Mouse (Mus musculus): ENCODE data around the gene Smurf1. TPM values are rescaled to one million over a fixed set of nuclear protein-coding genes. Genes with fewer than 3 reads are reported as not detected.

The Smurf1 gene
- polyA plus RNA-seq, 1 experiment from 2014 or later: 11.6 TPM

- TF ChIP-seq EP300 (optimal IDR thresholded peaks at IDR 0.05): no peak
- no peak for TF ChIP-seq CTCF (IDR thresholded peaks at IDR 0.05; ENCODE audit: low read depth)
- Histone ChIP-seq H3K36me3 (ENCODE audit: control insufficient read depth, insufficient read depth, low read length) (no peaks in the 10 kb centered on the region), H3K4me2 (replicated peaks; ENCODE audit: low read depth) (no peak overlapping the region), H3K4me1 (replicated peaks; ENCODE audit: control insufficient read depth, insufficient read depth) (peaks cover 7% of the 10 kb centered on the region; the same call in 1 of the 2 replicates), H3K9ac (ENCODE audit: low read length) (no peak overlapping the region), H3K9me3 (ENCODE audit: control insufficient read depth, low read length) (no peaks in the 10 kb centered on the region), H3K27ac (replicated peaks) (no peak overlapping the region), H3K4me3 (ENCODE audit: low read depth, low read length) (no peak overlapping the region), H3K27me3 (ENCODE audit: control insufficient read depth, insufficient read depth, low read length) (no peaks in the 10 kb centered on the region)
- DNase-seq (ENCODE audit: low spot score) (no peak), ATAC-seq (ENCODE audit: low FRiP score, low TSS enrichment) (no peak)
- 92% methylated on average over 5 of the region's 5 CpGs for WGBS
These were observed 33.8 kb downstream of the Smurf1 start for GRCm38 (mm10) chr5:144931841-144932240.

DNA sequence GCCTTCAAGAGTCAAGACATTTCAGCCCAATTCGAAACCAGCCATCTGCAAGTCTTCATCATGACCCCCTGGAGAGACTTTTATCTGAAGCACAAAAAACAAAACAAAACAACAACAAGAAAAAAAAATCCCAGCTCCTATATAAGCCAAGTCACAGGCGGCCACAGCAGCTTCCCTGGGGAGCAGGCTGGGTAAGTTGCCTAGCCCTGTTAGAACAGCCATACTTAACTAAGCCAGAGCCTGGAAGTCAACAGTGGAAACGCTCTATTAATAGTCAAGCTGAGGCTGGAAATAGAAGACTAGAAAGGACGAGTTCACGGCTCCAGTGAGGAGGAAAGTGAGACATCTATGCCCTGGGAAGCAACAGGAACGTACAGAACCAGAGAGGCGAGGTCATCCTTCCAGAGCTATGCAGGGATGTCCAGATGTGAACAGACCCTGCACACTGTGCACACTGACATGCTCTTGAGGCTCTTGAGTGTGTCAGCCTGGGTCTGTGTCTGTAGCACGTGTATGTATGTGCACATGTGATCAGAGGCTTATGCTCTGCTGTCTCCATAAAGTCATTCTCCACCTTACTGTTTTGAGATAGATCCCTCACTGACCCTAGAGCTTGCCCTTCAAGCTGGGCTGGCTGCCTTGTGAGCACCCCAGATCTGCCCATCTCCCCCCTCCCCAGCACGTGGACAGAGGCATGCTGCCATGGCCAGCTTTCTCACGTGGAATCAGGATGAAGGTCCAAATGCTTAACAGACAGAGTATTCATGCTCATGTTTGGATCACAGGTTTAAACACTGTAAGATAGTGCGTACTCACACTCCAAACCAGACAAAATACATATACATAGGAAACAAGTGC, 36.6 kb downstream of the Smurf1 start:
- Histone ChIP-seq H3K27me3 (ENCODE audit: control insufficient read depth, insufficient read depth, low read length) (no peaks in the 10 kb centered on the region), H3K27ac (replicated peaks) (no peak overlapping the region), H3K4me3 (ENCODE audit: low read depth, low read length) (no peak overlapping the region), H3K4me2 (replicated peaks; ENCODE audit: low read depth) (no peak overlapping the region), H3K9ac (ENCODE audit: low read length) (no peak overlapping the region), H3K4me1 (replicated peaks; ENCODE audit: control insufficient read depth, insufficient read depth) (peaks cover 5% of the 10 kb centered on the region; the same call in 1 of the 2 replicates), H3K9me3 (ENCODE audit: control insufficient read depth, low read length) (no peaks in the 10 kb centered on the region), H3K36me3 (ENCODE audit: control insufficient read depth, insufficient read depth, low read length) (no peaks in the 10 kb centered on the region)
- 45% methylated on average over 11 of the region's 11 CpGs for WGBS
- ATAC-seq (ENCODE audit: low FRiP score, low TSS enrichment) (no peak), DNase-seq (ENCODE audit: low spot score) (no peak)
- TF ChIP-seq EP300 (optimal IDR thresholded peaks at IDR 0.05) (no peak), CTCF (IDR thresholded peaks at IDR 0.05; ENCODE audit: low read depth) (no peak)

GRCm38 (mm10) chr5:144926275-144926674, 39.4 kb downstream of the Smurf1 start:
- no peaks in the 10 kb centered on the region for H3K36me3 ChIP-seq (ENCODE audit: control insufficient read depth, insufficient read depth, low read length)
- H3K4me1 ChIP-seq (replicated peaks; ENCODE audit: control insufficient read depth, insufficient read depth): no peaks in the 10 kb centered on the region
- H3K4me2 ChIP-seq (replicated peaks; ENCODE audit: low read depth): no peak overlapping the region
- no peak for DNase-seq (ENCODE audit: low spot score)
- no peak overlapping the region for H3K27ac ChIP-seq (replicated peaks)
- no peaks in the 10 kb centered on the region for H3K9me3 ChIP-seq (ENCODE audit: control insufficient read depth, low read length)
- WGBS: 79% methylated on average over 2 of the region's 2 CpGs
- no peaks in the 10 kb centered on the region for H3K27me3 ChIP-seq (ENCODE audit: control insufficient read depth, insufficient read depth, low read length)
- ATAC-seq (ENCODE audit: low FRiP score, low TSS enrichment): no peak
- TF ChIP-seq CTCF (IDR thresholded peaks at IDR 0.05; ENCODE audit: low read depth) (no peak), EP300 (optimal IDR thresholded peaks at IDR 0.05) (no peak)
- no peak overlapping the region for H3K9ac ChIP-seq (ENCODE audit: low read length)
- H3K4me3 ChIP-seq (ENCODE audit: low read depth, low read length): no peak overlapping the region

DNA sequence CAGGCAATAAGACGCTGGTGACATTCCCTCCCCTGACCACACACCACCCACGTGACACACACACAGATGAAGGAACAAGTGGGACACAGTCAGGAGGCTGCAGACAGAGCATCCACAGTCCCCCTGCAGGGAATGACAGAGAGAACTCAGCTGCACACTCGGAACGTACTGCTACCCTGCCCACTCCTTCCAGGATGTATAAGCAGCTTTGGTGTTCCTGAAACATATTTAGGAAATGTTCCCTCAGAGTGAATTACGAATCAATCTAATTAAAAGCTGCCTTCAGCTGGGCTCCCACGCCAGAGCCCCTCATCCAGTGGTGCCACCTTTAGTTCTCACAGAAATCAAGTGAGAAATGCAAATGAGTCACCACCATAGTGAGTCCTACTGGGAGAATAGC, 42.3 kb downstream of the Smurf1 start:
- Histone ChIP-seq H3K9ac (ENCODE audit: low read length) (no peak overlapping the region), H3K36me3 (ENCODE audit: control insufficient read depth, insufficient read depth, low read length) (no peaks in the 10 kb centered on the region), H3K4me2 (replicated peaks; ENCODE audit: low read depth) (no peak overlapping the region), H3K27ac (replicated peaks) (no peak overlapping the region), H3K9me3 (ENCODE audit: control insufficient read depth, low read length) (no peaks in the 10 kb centered on the region), H3K27me3 (ENCODE audit: control insufficient read depth, insufficient read depth, low read length) (no peaks in the 10 kb centered on the region), H3K4me3 (ENCODE audit: low read depth, low read length) (no peak overlapping the region), H3K4me1 (replicated peaks; ENCODE audit: control insufficient read depth, insufficient read depth) (0 out of 2 replicates have a peak, but pooled peaks cover 2% of the 10 kb centered on the region)
- TF ChIP-seq EP300 (optimal IDR thresholded peaks at IDR 0.05) (no peak), CTCF (IDR thresholded peaks at IDR 0.05; ENCODE audit: low read depth) (no peak)
- WGBS: 61% methylated on average over 6 of the region's 6 CpGs
- DNase-seq (ENCODE audit: low spot score): no peak
- ATAC-seq (ENCODE audit: low FRiP score, low TSS enrichment): no peak

GRCm38 (mm10) chr5:144919790-144920189, 45.9 kb downstream of the Smurf1 start:
- H3K27me3 ChIP-seq (ENCODE audit: control insufficient read depth, insufficient read depth, low read length): no peaks in the 10 kb centered on the region
- H3K36me3 ChIP-seq (ENCODE audit: control insufficient read depth, insufficient read depth, low read length): no peaks in the 10 kb centered on the region
- 83% methylated on average over 8 of the region's 8 CpGs for WGBS
- H3K4me1 ChIP-seq (replicated peaks; ENCODE audit: control insufficient read depth, insufficient read depth): 0 out of 2 replicates have a peak, but pooled peaks cover 6% of the 10 kb centered on the region
- no peak for ATAC-seq (ENCODE audit: low FRiP score, low TSS enrichment)
- no peak for DNase-seq (ENCODE audit: low spot score)
- no peaks in the 10 kb centered on the region for H3K9me3 ChIP-seq (ENCODE audit: control insufficient read depth, low read length)
- no peak overlapping the region for H3K9ac ChIP-seq (ENCODE audit: low read length)
- H3K4me3 ChIP-seq (ENCODE audit: low read depth, low read length): no peak overlapping the region
- H3K4me2 ChIP-seq (replicated peaks; ENCODE audit: low read depth): no peak overlapping the region
- no peak overlapping the region for H3K27ac ChIP-seq (replicated peaks)
- TF ChIP-seq CTCF (IDR thresholded peaks at IDR 0.05; ENCODE audit: low read depth) (no peak), EP300 (optimal IDR thresholded peaks at IDR 0.05) (no peak)

- Histone ChIP-seq H3K4me1 (replicated peaks; ENCODE audit: control insufficient read depth, insufficient read depth) (0 out of 2 replicates have a peak, but pooled peaks cover 6% of the 10 kb centered on the region), H3K4me2 (replicated peaks; ENCODE audit: low read depth) (no peak overlapping the region), H3K27ac (replicated peaks) (0 out of 2 replicates have a peak overlapping the region, but pooled peaks have one; percentile 18), H3K9me3 (ENCODE audit: control insufficient read depth, low read length) (no peaks in the 10 kb centered on the region), H3K4me3 (ENCODE audit: low read depth, low read length) (no peak overlapping the region), H3K27me3 (ENCODE audit: control insufficient read depth, insufficient read depth, low read length) (no peaks in the 10 kb centered on the region), H3K9ac (ENCODE audit: low read length) (no peak overlapping the region), H3K36me3 (ENCODE audit: control insufficient read depth, insufficient read depth, low read length) (no peaks in the 10 kb centered on the region)
- DNase-seq (ENCODE audit: low spot score) (no peak), ATAC-seq (ENCODE audit: low FRiP score, low TSS enrichment) (no peak)
- 56% methylated on average over 9 of the region's 9 CpGs for WGBS
- TF ChIP-seq CTCF (IDR thresholded peaks at IDR 0.05; ENCODE audit: low read depth) (no peak), EP300 (optimal IDR thresholded peaks at IDR 0.05) (no peak)
These were observed 46.5 kb downstream of the Smurf1 start for GRCm38 (mm10) chr5:144919194-144919593.
